Mouse (Mus musculus) limb, embryonic 15.5 days (tissue): ENCODE data around the gene Nsmf. TPM values are rescaled to one million over a fixed set of nuclear protein-coding genes. Genes with fewer than 3 reads are reported as not detected.

Experiments
- ATAC-seq: fragments of 200-750 bp; cut with Nextera tagmentation; 2 replicates; pipeline ENCODE4 v1.8.0; 2017; ENCODE audit warnings: low read depth, moderate TSS enrichment; ENCODE audit not compliant: insufficient number of reproducible peaks, low FRiP score, low TSS enrichment
- H3K27ac ChIP-seq: fragments of 300-500 bp; sonication (generic); 2 replicates; pipeline ENCODE4 v1.5.1; 2015; ENCODE audit warnings: moderate library complexity, mild to moderate bottlenecking, inconsistent platforms
- H3K27me3 ChIP-seq: fragments of 300-500 bp; sonication (generic); 2 replicates; pipeline ENCODE4 v1.6.1; 2015; ENCODE audit warnings: inconsistent platforms
- H3K36me3 ChIP-seq: fragments of 300-500 bp; sonication (generic); 2 replicates; pipeline ENCODE4 v1.6.1; 2015; ENCODE audit warnings: inconsistent platforms
- H3K4me1 ChIP-seq: fragments of 300-500 bp; sonication (generic); 2 replicates; pipeline ENCODE4 v1.6.1; 2015; ENCODE audit warnings: inconsistent platforms
- H3K4me2 ChIP-seq: fragments of 300-500 bp; sonication (generic); 2 replicates; pipeline ENCODE4 v1.6.1; 2015; ENCODE audit warnings: mild to moderate bottlenecking, inconsistent platforms
- H3K4me3 ChIP-seq: fragments of 300-500 bp; sonication (generic); 2 replicates; pipeline ENCODE4 v1.5.1; 2015; ENCODE audit warnings: mild to moderate bottlenecking, inconsistent platforms
- H3K9ac ChIP-seq: fragments of 300-500 bp; sonication (generic); 2 replicates; pipeline ENCODE4 v1.6.1; 2015; ENCODE audit warnings: inconsistent platforms
- H3K9me3 ChIP-seq: fragments of 300-500 bp; sonication (generic); 2 replicates; pipeline ENCODE4 v1.6.1; 2016; ENCODE audit warnings: inconsistent platforms
- WGBS: fragments of 180-500 bp; shearing (Covaris S2); methylation state at CpG from one replicate; pipeline ENCODE4 v1.1.7; 2015; 5-methylcytosine and 5-hydroxymethylcytosine counted together
- polyA plus RNA-seq: library from polyadenylated mRNA; unstranded; fragments of >200 nt; fragmentation: Nextera tagmentation; extraction: Ambion mirVana; gene quantifications from 2 replicates; pipeline ENCODE4 v1.2.1, GENCODE M21; 2015

The Nsmf gene
- polyA plus RNA-seq, 1 experiment from 2014 or later = 67.5 TPM

DNA sequence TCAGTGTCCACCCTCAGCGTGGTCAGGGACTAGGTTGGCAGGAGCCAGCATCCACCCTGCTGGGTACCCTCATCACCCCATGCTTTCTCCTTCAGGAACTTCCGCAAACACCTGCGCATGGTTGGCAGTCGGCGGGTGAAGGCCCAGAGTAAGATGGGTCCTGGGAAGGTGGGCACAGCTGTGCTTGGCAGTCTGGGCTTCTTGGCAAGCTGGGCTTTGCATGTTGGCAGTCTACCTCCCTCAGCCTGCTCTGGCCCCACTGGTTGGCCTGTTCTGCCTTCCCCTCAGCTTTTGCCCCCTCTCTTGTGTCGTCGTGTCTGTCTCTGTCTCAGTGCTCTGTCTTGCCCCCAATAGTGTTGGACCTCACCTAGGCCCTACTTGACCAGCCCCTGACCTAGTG is 4.8 kb downstream of the Nsmf start:
- Histone ChIP-seq H3K27me3 (no peaks in the 10 kb centered on the region), H3K9me3 (no peaks in the 10 kb centered on the region), H3K4me2 (no peak overlapping the region), H3K27ac (no peak overlapping the region), H3K4me3 (no peak overlapping the region), H3K36me3 (peaks cover 54% of the 10 kb centered on the region), H3K4me1 (peaks cover 12% of the 10 kb centered on the region), H3K9ac (no peak overlapping the region)
- WGBS = 89% methylated on average over 7 of the region's 7 CpGs
- ATAC-seq = no peak

DNA sequence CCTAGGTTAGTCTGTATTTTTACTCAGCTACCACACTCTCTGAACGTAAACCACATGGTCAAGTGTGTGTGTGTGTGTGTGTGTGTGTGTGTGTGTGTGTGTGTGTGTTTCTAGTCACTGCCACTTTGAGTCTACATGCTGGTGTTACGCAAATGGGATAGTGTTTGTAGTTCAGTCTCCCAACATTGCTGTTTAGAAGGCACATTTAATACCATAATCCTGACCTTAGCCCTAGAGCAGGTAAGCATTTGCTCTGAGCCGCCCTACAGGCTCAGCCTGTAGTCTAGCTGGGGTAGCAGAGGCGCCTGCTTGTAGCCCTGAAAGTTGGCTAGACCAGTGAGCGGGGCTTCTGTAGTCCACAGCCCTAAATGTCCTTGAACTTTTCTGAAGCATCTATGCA is 9.4 kb downstream of the Nsmf start:
- no peak overlapping the region for H3K9ac ChIP-seq
- no peaks in the 10 kb centered on the region for H3K9me3 ChIP-seq
- peaks cover 31% of the 10 kb centered on the region for H3K36me3 ChIP-seq
- H3K4me1 ChIP-seq = no peaks in the 10 kb centered on the region
- no peak overlapping the region for H3K4me3 ChIP-seq
- H3K27me3 ChIP-seq = no peaks in the 10 kb centered on the region
- H3K27ac ChIP-seq = no peak overlapping the region
- ATAC-seq = no peak
- no peak overlapping the region for H3K4me2 ChIP-seq
- 97% methylated on average over 5 of the region's 5 CpGs for WGBS

DNA sequence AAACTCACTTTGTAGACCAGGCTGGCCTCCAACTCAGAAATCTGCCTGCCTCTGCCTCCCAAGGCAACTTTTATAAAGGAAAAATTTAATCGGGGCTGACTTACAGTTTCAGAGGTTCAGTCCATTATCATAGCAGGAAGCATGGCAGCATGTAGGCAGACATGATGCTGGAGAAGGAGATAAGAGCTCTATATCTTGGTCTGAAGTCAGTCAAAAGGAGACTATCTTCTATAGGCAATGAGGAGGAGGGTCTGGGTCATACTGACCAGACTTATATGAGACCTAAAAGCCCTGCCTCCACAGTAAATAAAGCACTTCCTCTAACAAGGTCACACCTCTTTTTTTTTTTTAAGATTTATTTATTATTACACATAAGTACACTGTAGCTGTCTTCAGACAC is 10.1 kb downstream of the Nsmf start:
- Histone ChIP-seq H3K27ac (no peak overlapping the region), H3K9ac (no peak overlapping the region), H3K27me3 (no peaks in the 10 kb centered on the region), H3K4me3 (no peak overlapping the region), H3K4me2 (no peak overlapping the region), H3K36me3 (peaks cover 25% of the 10 kb centered on the region), H3K9me3 (no peaks in the 10 kb centered on the region), H3K4me1 (no peaks in the 10 kb centered on the region)
- WGBS = 95% methylated on average over 1 of the region's 1 CpGs
- ATAC-seq = no peak

DNA sequence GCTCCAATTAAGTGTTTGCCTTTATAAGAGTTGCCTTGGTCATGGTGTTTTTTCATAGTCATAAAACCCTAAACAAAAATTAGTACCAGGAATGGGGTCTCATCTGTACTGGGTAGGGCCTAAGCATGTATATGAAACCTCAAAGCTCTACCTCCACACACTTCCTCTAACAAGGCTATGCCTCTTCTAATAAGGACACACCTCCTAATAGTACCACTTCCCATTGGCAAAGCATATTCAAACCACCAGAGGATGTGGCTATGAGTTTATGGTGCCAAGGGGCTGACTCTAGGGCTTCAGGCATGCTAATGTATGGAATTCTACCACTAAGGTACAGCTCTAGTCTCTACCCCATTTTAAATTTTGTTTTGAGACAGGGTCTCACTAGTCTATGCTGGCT is 11.4 kb downstream of the Nsmf start:
- H3K4me1 ChIP-seq = no peaks in the 10 kb centered on the region
- peaks cover 13% of the 10 kb centered on the region for H3K36me3 ChIP-seq
- H3K4me3 ChIP-seq = no peak overlapping the region
- no peak overlapping the region for H3K27ac ChIP-seq
- H3K9me3 ChIP-seq = no peaks in the 10 kb centered on the region
- no peak for ATAC-seq
- H3K4me2 ChIP-seq = no peak overlapping the region
- no peaks in the 10 kb centered on the region for H3K27me3 ChIP-seq
- no peak overlapping the region for H3K9ac ChIP-seq

GRCm38 (mm10) chr2:25066552-25066951 is 12.4 kb downstream of the Nsmf start:
- Histone ChIP-seq H3K27ac (no peak overlapping the region), H3K36me3 (peaks cover 8% of the 10 kb centered on the region), H3K9ac (no peak overlapping the region), H3K4me2 (no peak overlapping the region), H3K27me3 (no peaks in the 10 kb centered on the region), H3K4me1 (no peaks in the 10 kb centered on the region), H3K9me3 (no peaks in the 10 kb centered on the region), H3K4me3 (no peak overlapping the region)
- ATAC-seq = no peak
- WGBS = 82% methylated on average over 4 of the region's 4 CpGs

DNA sequence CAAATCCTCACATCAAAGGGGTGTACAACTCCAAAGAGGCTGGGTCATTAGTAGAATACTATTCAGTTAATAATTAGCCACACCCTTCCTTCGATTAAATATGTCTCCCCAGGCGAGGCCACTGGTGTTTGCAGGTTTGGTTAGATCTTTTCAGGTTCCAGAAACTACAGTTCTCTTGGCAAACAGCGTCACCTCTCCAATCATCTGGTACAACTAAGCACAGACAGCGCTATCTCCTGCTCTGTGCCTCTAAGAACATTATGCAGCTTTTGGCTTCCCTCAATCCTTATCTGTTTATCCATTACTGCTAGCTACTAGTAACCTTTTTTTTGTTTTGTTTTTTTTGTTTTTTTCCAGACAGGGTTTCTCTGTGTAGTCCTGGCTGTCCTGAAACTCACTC is 15.4 kb downstream of the Nsmf start:
- no peaks in the 10 kb centered on the region for H3K9me3 ChIP-seq
- H3K4me1 ChIP-seq = no peaks in the 10 kb centered on the region
- no peak overlapping the region for H3K4me2 ChIP-seq
- no peak for ATAC-seq
- H3K27me3 ChIP-seq = no peaks in the 10 kb centered on the region
- H3K36me3 ChIP-seq = no peaks in the 10 kb centered on the region
- H3K27ac ChIP-seq = no peak overlapping the region
- H3K9ac ChIP-seq = no peak overlapping the region
- 74% methylated on average over 4 of the region's 4 CpGs for WGBS
- H3K4me3 ChIP-seq = no peak overlapping the region

DNA sequence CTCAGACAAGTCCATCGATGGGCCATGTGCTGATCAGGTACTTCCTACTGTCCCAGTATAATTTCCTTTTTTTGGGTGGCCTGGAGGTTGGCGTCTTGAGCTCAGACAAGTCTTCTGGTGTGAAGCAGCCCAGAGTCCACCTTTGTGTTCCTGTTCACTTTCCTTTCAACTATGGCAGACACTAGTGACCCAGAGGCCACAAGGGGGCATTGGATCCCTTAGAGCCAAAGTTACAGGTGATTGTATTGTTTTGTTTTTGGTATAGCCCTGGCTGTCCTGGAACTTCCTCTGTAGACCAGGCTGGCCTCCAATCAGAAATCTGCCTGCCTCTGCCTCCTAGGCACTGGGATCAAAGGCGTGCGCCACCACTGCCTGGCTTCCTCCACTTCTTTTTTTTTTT is 18.2 kb downstream of the Nsmf start:
- H3K9me3 ChIP-seq = no peaks in the 10 kb centered on the region
- no peaks in the 10 kb centered on the region for H3K27me3 ChIP-seq
- ATAC-seq = no peak
- no peaks in the 10 kb centered on the region for H3K4me1 ChIP-seq
- H3K4me3 ChIP-seq = no peak overlapping the region
- H3K4me2 ChIP-seq = no peak overlapping the region
- H3K9ac ChIP-seq = no peak overlapping the region
- 87% methylated on average over 4 of the region's 4 CpGs for WGBS
- H3K36me3 ChIP-seq = no peaks in the 10 kb centered on the region
- H3K27ac ChIP-seq = no peak overlapping the region

GRCm38 (mm10) chr2:25075506-25075905 is 21.4 kb downstream of the Nsmf start:
- no peak overlapping the region for H3K4me2 ChIP-seq
- H3K9ac ChIP-seq = no peak overlapping the region
- H3K4me3 ChIP-seq = no peak overlapping the region
- H3K27me3 ChIP-seq = no peaks in the 10 kb centered on the region
- H3K9me3 ChIP-seq = no peaks in the 10 kb centered on the region
- ATAC-seq = no peak
- H3K36me3 ChIP-seq = no peaks in the 10 kb centered on the region
- 59% methylated on average over 4 of the region's 4 CpGs for WGBS
- no peak overlapping the region for H3K27ac ChIP-seq
- no peaks in the 10 kb centered on the region for H3K4me1 ChIP-seq

DNA sequence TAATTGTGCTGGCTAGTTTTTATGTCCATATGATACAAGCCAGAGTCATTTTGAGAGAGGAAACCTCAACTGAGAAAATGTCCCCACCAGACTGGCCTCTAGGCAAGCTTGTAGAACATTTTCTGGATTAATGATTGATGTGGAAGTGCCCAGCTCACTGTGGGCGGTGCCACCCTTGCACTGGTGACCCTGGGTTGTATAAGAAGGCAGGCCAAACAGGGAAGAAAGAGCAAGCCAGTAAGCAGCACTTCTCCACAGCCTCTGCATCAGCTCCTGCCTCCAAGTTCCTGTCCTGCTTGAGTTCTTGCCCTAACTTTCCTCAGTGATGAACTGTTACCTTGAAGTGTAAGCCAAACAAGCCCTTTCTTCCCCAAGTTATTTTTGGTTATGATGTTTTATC is 24.8 kb downstream of the Nsmf start:
- WGBS = 68% methylated on average over 1 of the region's 1 CpGs
- Histone ChIP-seq H3K9ac (no peak overlapping the region), H3K27ac (no peak overlapping the region), H3K9me3 (no peaks in the 10 kb centered on the region), H3K36me3 (no peaks in the 10 kb centered on the region), H3K4me2 (no peak overlapping the region), H3K4me1 (no peaks in the 10 kb centered on the region), H3K27me3 (no peaks in the 10 kb centered on the region; the same call in 1 of the 2 replicates), H3K4me3 (no peak overlapping the region)
- ATAC-seq = no peak

- Histone ChIP-seq H3K9me3 (no peaks in the 10 kb centered on the region), H3K9ac (no peak within 1 kb of the TSS), H3K27me3 (no peaks in the 10 kb centered on the region; the same call in 1 of the 2 replicates), H3K4me1 (no peaks in the 10 kb centered on the region), H3K36me3 (no peaks in the 10 kb centered on the region), H3K4me3 (no peak within 1 kb of the TSS), H3K27ac (no peak within 1 kb of the TSS), H3K4me2 (no peak within 1 kb of the TSS)
- no peak for ATAC-seq
- 44% methylated on average over 5 of the region's 5 CpGs for WGBS
Measured at GRCm38 (mm10) chr2:25080076-25080475, 25.9 kb downstream of the Nsmf start, which contains the start of gene Entpd8. Entpd8 (plus strand) TSS chr2:25080304.

DNA sequence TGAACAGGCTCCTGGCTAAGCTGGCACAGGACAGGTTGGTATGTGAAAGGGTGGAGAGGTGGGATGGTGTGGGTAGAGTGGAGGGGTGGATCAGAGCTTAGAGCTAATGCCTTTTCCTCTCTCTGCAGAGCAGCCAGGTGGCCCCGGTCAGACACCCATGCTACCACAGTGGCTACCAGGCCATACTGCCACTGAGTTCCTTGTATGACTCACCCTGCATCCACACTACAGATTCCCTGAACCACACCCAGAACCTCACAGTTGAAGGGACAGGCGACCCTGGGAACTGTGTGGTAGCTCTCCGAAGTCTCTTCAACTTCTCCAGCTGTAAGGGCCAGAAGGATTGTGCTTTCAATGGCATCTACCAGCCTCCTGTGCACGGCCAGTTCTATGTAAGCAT is 29.5 kb downstream of the Nsmf start:
- Histone ChIP-seq H3K4me3 (no peak overlapping the region), H3K4me2 (no peak overlapping the region), H3K27ac (no peak overlapping the region), H3K27me3 (no peaks in the 10 kb centered on the region; the same call in 1 of the 2 replicates), H3K9me3 (no peaks in the 10 kb centered on the region), H3K4me1 (no peaks in the 10 kb centered on the region), H3K9ac (no peak overlapping the region), H3K36me3 (no peaks in the 10 kb centered on the region)
- no peak for ATAC-seq
- WGBS = 79% methylated on average over 4 of the region's 4 CpGs

DNA sequence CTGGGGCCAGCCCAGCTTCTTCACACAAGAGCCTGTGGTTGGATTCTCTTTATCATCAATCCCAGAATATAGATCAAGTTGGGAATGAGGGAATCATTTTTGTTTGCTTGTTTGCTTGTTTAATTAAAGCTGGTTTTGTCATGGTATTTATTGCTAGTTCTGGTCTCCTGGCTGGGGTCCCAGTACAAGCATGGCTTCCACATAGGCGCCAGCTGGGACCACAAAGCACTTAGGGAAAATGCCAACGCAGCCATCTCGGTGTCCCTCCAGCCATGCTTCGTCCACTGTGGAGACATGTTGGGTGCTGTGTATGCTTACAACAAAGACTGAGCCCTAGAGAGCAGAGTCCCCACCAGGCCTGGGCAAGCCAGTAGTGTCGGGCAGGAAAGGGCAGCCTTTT is 31.4 kb downstream of the Nsmf start:
- Histone ChIP-seq H3K9ac (no peak overlapping the region), H3K4me3 (no peak overlapping the region), H3K9me3 (no peaks in the 10 kb centered on the region), H3K36me3 (no peaks in the 10 kb centered on the region), H3K4me2 (no peak overlapping the region), H3K27me3 (no peaks in the 10 kb centered on the region; the same call in 1 of the 2 replicates), H3K27ac (no peak overlapping the region), H3K4me1 (no peaks in the 10 kb centered on the region)
- no peak for ATAC-seq
- WGBS = 88% methylated on average over 5 of the region's 5 CpGs

- no peaks in the 10 kb centered on the region for H3K4me1 ChIP-seq
- no peak overlapping the region for H3K4me3 ChIP-seq
- H3K27ac ChIP-seq = no peak overlapping the region
- H3K9me3 ChIP-seq = no peaks in the 10 kb centered on the region
- WGBS = 85% methylated on average over 2 of the region's 2 CpGs
- H3K36me3 ChIP-seq = no peaks in the 10 kb centered on the region
- no peaks in the 10 kb centered on the region for H3K27me3 ChIP-seq
- no peak overlapping the region for H3K4me2 ChIP-seq
- no peak for ATAC-seq
- no peak overlapping the region for H3K9ac ChIP-seq
Measured at GRCm38 (mm10) chr2:25087842-25088241, 33.7 kb downstream of the Nsmf start.
